Mouse (Mus musculus): ENCODE data around the gene Ifna11.

- TF ChIP-seq POLR2A (IDR thresholded peaks at IDR 0.05; ENCODE audit: borderline replicate concordance, control insufficient read depth, low read depth, low read length) (no peak), CTCF (IDR thresholded peaks at IDR 0.05; ENCODE audit: control insufficient read depth, insufficient read depth, low read length) (no peak)
Measured at GRCm38 (mm10) chr4:88840058-88840457, 20.3 kb downstream of the Ifna11 start.
